Mouse (Mus musculus): ENCODE data around the gene Angpt4. TPM values are rescaled to one million over a fixed set of nuclear protein-coding genes. Genes with fewer than 3 reads are reported as not detected.

Angpt4 gene
- total and polyA plus RNA-seq, 3 experiments: 0.04 TPM; not detected in 2

DNA sequence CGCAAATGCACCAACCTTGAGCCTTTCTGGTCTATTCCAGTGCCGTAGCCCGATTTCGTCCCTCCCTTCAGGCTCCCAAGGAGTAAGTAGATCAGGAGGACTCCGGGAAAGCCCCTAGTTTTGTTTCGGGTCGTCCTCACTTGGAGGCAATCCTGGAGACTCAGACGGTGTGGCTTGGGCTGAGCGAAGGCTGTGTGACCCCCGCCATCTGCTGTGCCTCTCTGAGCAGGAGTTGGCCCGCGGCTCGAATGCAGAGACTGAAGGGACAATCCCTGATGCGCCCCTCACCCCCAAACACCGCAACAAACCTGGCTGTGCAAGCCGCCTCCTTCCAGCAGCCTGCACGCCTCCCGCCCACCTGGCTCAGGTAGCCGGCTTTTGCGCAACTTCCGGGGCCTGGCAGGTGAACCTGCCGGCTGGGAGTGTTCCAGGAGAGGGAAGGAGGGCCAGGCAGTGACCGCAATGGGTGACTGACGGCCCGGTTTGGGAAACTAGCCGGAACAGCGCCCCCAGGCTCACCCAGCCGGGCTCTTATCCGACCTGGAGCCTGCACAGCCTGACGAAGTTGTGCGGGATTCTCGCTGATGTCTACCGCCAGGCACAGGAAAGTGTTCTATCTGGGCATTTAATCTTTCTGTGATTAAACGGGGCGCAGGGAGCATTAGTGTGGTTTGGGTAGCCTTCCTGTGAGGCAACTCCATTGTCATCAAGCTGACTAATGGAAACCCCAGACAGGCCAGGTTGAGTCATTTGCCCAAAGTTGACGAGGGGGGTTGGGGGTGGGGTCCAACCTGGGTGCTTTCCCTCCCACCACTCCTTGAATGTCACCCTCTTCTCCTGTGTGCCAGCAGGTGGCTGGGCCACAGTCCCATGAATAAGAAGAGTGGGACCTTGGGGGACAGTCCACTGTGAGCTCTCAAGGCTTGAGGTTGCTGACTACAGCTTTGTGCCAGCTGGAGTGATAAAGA is 62.9 kb downstream of the Angpt4 start (continued):
- TF ChIP-seq KAT2A (IDR thresholded peaks at IDR 0.05; ENCODE audit: insufficient replicate concordance, low read length): 0 out of 2 replicates have a peak, but pooled peaks have one; percentile 24

- H3K27me3 ChIP-seq (replicated peaks): no peaks in the 10 kb centered on the region
- dilution Hi-C loops (cut with MboI; ENCODE audit: extremely low pct_ligation_motif_present, extremely low pct_unique_long_range_greater_than_20kb, low sequenced_read_pairs): no loop called here
Observed at GRCm38 (mm10) chr2:151975295-151975694, 64.3 kb downstream of the Angpt4 start.

DNA sequence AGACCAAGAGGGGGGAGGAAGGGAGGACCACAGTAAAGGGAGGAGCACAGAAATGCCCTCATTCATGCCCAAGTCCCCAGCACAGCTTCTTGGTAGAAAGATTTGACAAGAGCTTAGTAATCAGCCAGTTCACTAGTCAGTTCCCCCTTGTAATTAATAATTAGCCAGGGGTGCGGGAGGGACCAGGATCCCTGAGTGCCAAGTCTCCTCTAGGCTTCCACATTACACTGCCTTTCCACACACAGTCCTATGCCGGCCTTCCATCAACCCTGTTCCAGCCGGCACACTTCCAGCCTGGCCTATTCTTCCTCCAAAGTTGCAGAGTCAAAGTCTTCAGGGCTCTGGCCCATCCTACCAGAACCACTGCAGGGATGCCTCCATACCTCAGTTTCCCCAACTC is 65.1 kb downstream of the Angpt4 start:
- Histone ChIP-seq H3K4me2 (ENCODE audit: insufficient read depth, low read depth, poor library complexity, severe bottlenecking) (no peak overlapping the region), H3K36me3 (replicated peaks in 1 of 2; ENCODE audit: control insufficient read depth in 1 of 2, insufficient read depth in 1 of 2, low read length in 1 of 2) (peaks cover 2 to 32% of the 10 kb centered on the region in 2 experiments), H3K9ac (ENCODE audit: insufficient read depth, low read depth) (no peak overlapping the region), H3K4me3 (replicated peaks in 1 of 3; ENCODE audit: low read depth in 2 of 3, low read length in 2 of 3, poor library complexity in 1 of 3) (no peak overlapping the region), H3K4me1 (ENCODE audit: control insufficient read depth in 1 of 2, insufficient read depth in 2 of 2) (peaks cover 41 to 80% of the 10 kb centered on the region in 2 experiments), H3K27me3 (replicated peaks) (no peaks in the 10 kb centered on the region), H3K27ac (ENCODE audit: insufficient read depth, low read depth) (no peak overlapping the region), H3K79me2 (replicated peaks; ENCODE audit: control insufficient read depth, extremely low read depth, insufficient read depth, poor library complexity, severe bottlenecking) (peaks cover 6% of the 10 kb centered on the region), H3K9me3 (replicated peaks; ENCODE audit: low read length) (no peaks in the 10 kb centered on the region)
- TF ChIP-seq CHD2 (IDR thresholded peaks at IDR 0.05; ENCODE audit: low read length) (no peak), USF1 (IDR thresholded peaks at IDR 0.05; ENCODE audit: low read depth, low read length) (no peak), MAX (IDR thresholded peaks at IDR 0.05; ENCODE audit: low read length) (no peak), MYC (IDR thresholded peaks at IDR 0.05; ENCODE audit: low read depth, low read length) (no peak), USF2 (conservative IDR thresholded peaks at IDR 0.05; ENCODE audit: low read depth, low read length) (no peak), UBTF (IDR thresholded peaks at IDR 0.05; ENCODE audit: low read depth, low read length) (no peak), CTCF (conservative IDR thresholded peaks at IDR 0.05 in 1 of 2, IDR thresholded peaks at IDR 0.05 in 1 of 2; ENCODE audit: low read depth in 2 of 2, low read length in 2 of 2) (no peak), PAX5 (IDR thresholded peaks at IDR 0.05; ENCODE audit: low read length) (no peak), NRF1 (IDR thresholded peaks at IDR 0.05; ENCODE audit: low read depth, low read length) (no peak), HCFC1 (IDR thresholded peaks at IDR 0.05; ENCODE audit: low read depth, low read length) (no peak), ELF1 (IDR thresholded peaks at IDR 0.05; ENCODE audit: low read depth, low read length) (no peak), JUND (conservative IDR thresholded peaks at IDR 0.05; ENCODE audit: low read depth, low read length) (no peak), TCF12 (IDR thresholded peaks at IDR 0.05; ENCODE audit: low read depth, low read length) (no peak)
- no peak for DNase-seq (ENCODE audit: extremely low read depth)
- in situ Hi-C loops (cut with MboI; ENCODE audit: low pct_ligation_motif_present, low pct_unique_long_range_greater_than_20kb, low sequenced_read_pairs) (loop anchor here (5.0 kb wide), 1 partner anchor 34 kb away; no protein-coding TSS in a partner anchor), dilution Hi-C loops (cut with MboI; ENCODE audit: extremely low pct_ligation_motif_present, extremely low pct_unique_long_range_greater_than_20kb, low sequenced_read_pairs) (no loop called here)

More at GRCm38 (mm10) chr2:151975295-151975694, 64.3 kb downstream of the Angpt4 start:
- no peak for DNase-seq (ENCODE audit: extremely low read depth)
- Histone ChIP-seq H3K4me1 (ENCODE audit: control insufficient read depth in 1 of 2, insufficient read depth in 2 of 2) (peaks cover 41 to 83% of the 10 kb centered on the region in 2 experiments), H3K4me3 (replicated peaks in 1 of 3; ENCODE audit: low read depth in 2 of 3, low read length in 2 of 3, poor library complexity in 1 of 3) (no peak overlapping the region), H3K36me3 (replicated peaks in 1 of 2; ENCODE audit: control insufficient read depth in 1 of 2, insufficient read depth in 1 of 2, low read length in 1 of 2) (peaks cover 7 to 40% of the 10 kb centered on the region in 2 experiments), H3K9me3 (replicated peaks; ENCODE audit: low read length) (no peaks in the 10 kb centered on the region), H3K9ac (ENCODE audit: insufficient read depth, low read depth) (no peak overlapping the region), H3K27ac (ENCODE audit: insufficient read depth, low read depth) (no peak overlapping the region), H3K79me2 (replicated peaks; ENCODE audit: control insufficient read depth, extremely low read depth, insufficient read depth, poor library complexity, severe bottlenecking) (peaks cover 6% of the 10 kb centered on the region), H3K4me2 (ENCODE audit: insufficient read depth, low read depth, poor library complexity, severe bottlenecking) (no peak overlapping the region)
- no peak for TF ChIP-seq NRF1 (IDR thresholded peaks at IDR 0.05; ENCODE audit: low read depth, low read length)
- TF ChIP-seq JUN (IDR thresholded peaks at IDR 0.05; ENCODE audit: insufficient read depth, low read depth, low read length): no peak
- no peak for TF ChIP-seq RCOR1 (conservative IDR thresholded peaks at IDR 0.05; ENCODE audit: low read depth, low read length)
- peak; percentile 22 to 54; a peak in 3 of 4 replicates for TF ChIP-seq CTCF (conservative IDR thresholded peaks at IDR 0.05 in 1 of 2, IDR thresholded peaks at IDR 0.05 in 1 of 2; ENCODE audit: low read depth in 2 of 2, low read length in 2 of 2)
- TF ChIP-seq RAD21 (IDR thresholded peaks at IDR 0.05; ENCODE audit: low read depth, low read length): peak; percentile 41
- in situ Hi-C loops (cut with MboI; ENCODE audit: low pct_ligation_motif_present, low pct_unique_long_range_greater_than_20kb, low sequenced_read_pairs): loop anchor here (5.0 kb wide), 1 partner anchor 33 kb away; no protein-coding TSS in a partner anchor
